Mouse (Mus musculus) bone marrow macrophage, adult 2 months (primary cell): ENCODE measurements around the gene Rcor3. TPM values are rescaled to one million over a fixed set of nuclear protein-coding genes. Genes with fewer than 3 reads are reported as not detected.

Source experiments
- H3K27ac ChIP-seq: 2 replicates; pipeline ENCODE4 v1.5.1; 2012; ENCODE audit warnings: low read depth, low read length; ENCODE audit not compliant: insufficient read depth
- H3K4me1 ChIP-seq: 2 replicates; pipeline ENCODE4 v1.6.1; 2012; ENCODE audit warnings: low read length; ENCODE audit not compliant: control insufficient read depth, insufficient read depth
- H3K4me3 ChIP-seq: 2 replicates; pipeline ENCODE4 v1.5.1; 2012; ENCODE audit warnings: mild to moderate bottlenecking, low read length, moderate library complexity; ENCODE audit not compliant: insufficient read depth
- CTCF ChIP-seq: IDR thresholded peaks from 2 replicates; pipeline ENCODE4 v1.5.1; 2012; ENCODE audit warnings: low read depth, mild to moderate bottlenecking, low read length, moderate library complexity
- POLR2A ChIP-seq: IDR thresholded peaks from 2 replicates; pipeline ENCODE4 v1.6.1; 2012; ENCODE audit warnings: mild to moderate bottlenecking, low read depth, low read length, borderline replicate concordance
- polyA plus RNA-seq: library from polyadenylated mRNA; stranded (reverse); fragments of >200 nt; gene quantifications from 2 replicates; pipeline ENCODE4 v1.2.4, GENCODE M21; 2012; ENCODE audit not compliant: missing spikeins, insufficient read depth, insufficient read length

The Rcor3 gene
- polyA plus RNA-seq, 1 experiment, result 27.4 TPM

DNA sequence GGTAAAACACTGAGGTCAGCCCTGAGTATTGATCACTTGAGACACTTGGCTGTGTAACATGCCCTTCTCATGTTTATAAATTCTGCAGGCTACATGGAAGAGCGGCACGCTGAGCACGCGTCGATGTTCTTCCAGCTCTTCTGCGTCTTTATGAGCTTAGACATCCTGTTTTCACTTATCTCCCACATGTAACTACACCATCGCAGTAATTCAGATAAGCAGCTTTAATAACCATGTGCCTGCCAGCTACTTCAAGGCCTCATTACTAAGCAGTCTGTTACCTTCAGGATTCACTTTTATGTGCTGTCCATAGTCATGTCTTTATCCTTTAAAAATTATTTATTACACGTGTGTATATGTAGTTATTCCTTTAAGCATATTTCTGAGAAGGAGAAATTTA lies 9.5 kb downstream of the Rcor3 start:
- Histone ChIP-seq H3K4me1 (no peaks in the 10 kb centered on the region), H3K4me3 (no peak overlapping the region), H3K27ac (no peak overlapping the region)
- TF ChIP-seq CTCF, result no peak

DNA sequence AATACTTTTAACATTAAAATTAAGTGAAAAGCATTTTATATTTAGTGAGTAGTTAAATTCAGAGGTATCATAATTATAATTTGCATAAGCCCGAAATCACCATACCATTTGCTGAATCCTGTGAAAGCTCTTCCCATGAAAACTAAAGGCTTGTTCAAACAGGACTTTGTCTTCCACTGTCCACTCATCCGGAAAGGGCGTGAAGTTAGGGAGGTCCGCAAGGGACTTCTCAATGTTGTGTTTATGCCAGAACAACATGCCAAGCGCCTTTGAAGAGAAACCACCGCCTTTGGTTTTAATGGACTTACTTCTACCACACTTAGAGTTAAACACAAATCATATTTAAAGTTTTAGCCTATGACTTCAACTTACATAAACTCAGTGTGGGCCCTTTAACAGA lies 12.1 kb downstream of the Rcor3 start:
- Histone ChIP-seq H3K27ac (no peak overlapping the region), H3K4me1 (peaks cover 8% of the 10 kb centered on the region), H3K4me3 (no peak overlapping the region)
- TF ChIP-seq POLR2A, result no peak
- no peak for TF ChIP-seq CTCF

DNA sequence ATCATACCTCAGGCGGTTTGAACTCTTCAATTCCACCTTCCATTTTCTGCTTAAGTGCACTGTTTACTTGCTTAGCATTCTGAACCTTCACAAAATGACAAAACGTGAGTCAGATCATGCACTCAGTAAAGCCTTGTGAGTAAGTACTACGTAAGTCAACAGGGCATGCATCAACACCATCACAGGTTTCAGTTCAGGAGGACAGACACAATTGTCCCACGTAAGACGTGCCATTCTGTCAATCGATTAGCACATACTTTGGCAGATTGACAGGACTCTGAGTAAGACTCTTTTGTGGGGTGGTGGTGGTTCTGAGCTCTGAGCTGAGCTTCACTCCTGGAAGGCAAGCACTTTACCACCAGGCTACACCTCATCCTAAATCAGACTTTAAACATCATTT lies 21.6 kb downstream of the Rcor3 start:
- no peak overlapping the region for H3K4me3 ChIP-seq
- TF ChIP-seq CTCF (no peak), POLR2A (no peak)
- peaks cover 4% of the 10 kb centered on the region; the same call in 1 of the 2 replicates for H3K4me1 ChIP-seq
- no peak overlapping the region for H3K27ac ChIP-seq

DNA sequence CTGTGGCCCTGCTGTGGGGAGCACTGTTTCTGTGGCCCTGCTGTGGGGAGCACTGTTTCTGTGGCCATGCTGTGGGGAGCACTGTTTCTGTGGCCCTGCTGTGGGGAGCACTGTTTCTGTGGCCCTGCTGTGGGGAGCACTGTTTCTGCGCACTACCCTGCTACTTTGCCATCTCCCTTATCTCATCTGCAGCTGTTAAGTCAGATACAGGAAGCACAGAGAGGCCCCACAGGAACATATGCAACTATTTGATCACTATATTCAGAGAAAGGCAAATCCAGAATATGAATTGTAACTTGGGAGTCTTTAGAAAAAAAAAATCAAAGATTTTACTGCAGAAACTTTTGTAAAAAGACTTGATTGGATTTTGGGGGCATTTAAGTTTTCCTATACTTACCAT lies 22.5 kb downstream of the Rcor3 start:
- Histone ChIP-seq H3K4me1 (no peaks in the 10 kb centered on the region), H3K27ac (no peak overlapping the region), H3K4me3 (no peak overlapping the region)
- TF ChIP-seq POLR2A (no peak), CTCF (no peak)

DNA sequence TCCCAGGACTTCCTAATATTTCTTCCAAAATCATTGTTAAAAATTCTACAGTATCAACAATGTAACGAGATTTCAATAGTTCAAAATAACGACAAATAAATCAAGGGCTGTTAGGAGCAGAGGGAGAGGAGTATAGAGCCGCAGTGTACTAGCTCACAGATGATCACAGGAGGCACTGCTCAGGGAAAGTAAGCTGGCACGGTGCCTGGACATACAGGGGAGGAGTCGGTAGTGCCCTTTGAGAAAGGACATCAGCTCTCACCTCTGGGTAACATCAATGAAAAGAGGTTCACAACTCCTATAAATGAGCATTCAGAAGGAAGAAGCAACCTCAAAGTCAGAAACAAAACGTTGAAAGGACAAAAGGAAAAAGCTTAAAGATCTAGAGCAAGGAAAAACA lies 28.7 kb downstream of the Rcor3 start:
- H3K4me1 ChIP-seq, result no peaks in the 10 kb centered on the region
- no peak overlapping the region for H3K4me3 ChIP-seq
- TF ChIP-seq CTCF (no peak), POLR2A (no peak)
- H3K27ac ChIP-seq, result no peak overlapping the region

DNA sequence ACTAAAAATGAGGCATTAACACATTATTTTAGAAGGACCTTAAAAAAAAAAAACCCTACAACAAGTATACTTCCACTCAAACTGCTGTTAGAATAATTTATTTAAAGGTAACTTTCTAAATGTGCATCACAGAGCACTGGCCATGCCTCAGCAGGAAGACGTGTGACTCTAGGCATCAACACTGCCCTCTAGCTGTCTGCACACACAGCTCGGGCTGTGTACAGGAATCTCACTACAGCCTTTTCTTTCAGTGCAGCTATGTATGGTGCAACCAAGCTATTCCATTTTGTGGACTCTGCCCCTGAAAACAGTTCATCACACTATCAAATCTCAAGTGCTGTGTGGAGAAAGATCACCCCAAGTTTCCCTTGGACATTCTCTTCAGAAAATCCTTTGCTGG lies 30.5 kb downstream of the Rcor3 start:
- no peak overlapping the region for H3K4me3 ChIP-seq
- no peaks in the 10 kb centered on the region for H3K4me1 ChIP-seq
- no peak overlapping the region for H3K27ac ChIP-seq
- TF ChIP-seq POLR2A (no peak), CTCF (0 out of 2 replicates have a peak, but pooled peaks have one; percentile 36)

DNA sequence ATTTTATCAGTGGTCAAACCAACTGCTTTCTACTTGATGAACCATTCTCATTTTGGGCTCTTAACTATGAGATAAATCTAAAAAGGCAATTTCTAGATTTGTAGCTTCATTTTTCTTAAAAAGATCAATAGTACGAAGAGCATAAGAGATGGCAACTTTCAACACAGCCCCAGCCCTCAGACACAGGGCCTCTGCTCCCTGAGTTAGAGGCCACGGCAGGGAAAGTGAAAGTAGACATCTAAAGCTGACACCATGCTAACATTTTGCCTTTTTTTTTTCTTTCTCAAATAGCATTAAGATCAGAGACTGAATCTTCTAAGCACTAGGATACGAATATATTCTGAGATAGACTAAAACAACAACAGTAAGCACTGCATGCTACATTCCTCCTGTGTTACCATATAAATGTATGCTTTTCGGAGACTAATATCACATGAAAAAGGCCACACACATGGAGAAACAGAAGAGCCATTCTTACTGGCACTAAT lies 31.9 kb downstream of the Rcor3 start:
- H3K4me1 ChIP-seq, result peaks cover 3% of the 10 kb centered on the region; the same call in 1 of the 2 replicates
- H3K27ac ChIP-seq, result no peak overlapping the region
- H3K4me3 ChIP-seq, result no peak overlapping the region
- TF ChIP-seq POLR2A (no peak), CTCF (no peak)

DNA sequence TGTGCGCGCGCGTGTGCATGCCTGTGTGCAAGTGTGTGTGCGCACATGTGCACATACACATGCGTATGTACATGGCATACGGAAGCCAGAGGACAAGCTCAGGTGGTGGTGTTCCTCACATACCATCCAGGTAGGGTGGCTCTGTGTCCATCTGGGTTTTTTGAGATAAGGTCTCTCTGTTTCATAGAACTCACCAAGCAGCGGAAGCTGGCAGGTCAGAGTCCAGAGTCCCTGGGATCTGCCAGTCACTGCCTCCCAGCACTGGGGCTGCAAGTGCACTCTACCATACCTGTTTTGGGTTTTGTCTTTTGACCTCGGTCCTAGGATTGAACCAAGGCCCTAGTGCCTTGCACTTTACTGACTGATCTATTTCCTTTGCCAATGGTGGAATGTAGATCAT lies 33.8 kb downstream of the Rcor3 start:
- H3K27ac ChIP-seq, result no peak overlapping the region
- H3K4me3 ChIP-seq, result no peak overlapping the region
- H3K4me1 ChIP-seq, result peaks cover 6% of the 10 kb centered on the region; the same call in 1 of the 2 replicates
- TF ChIP-seq POLR2A, result no peak
- no peak for TF ChIP-seq CTCF

DNA sequence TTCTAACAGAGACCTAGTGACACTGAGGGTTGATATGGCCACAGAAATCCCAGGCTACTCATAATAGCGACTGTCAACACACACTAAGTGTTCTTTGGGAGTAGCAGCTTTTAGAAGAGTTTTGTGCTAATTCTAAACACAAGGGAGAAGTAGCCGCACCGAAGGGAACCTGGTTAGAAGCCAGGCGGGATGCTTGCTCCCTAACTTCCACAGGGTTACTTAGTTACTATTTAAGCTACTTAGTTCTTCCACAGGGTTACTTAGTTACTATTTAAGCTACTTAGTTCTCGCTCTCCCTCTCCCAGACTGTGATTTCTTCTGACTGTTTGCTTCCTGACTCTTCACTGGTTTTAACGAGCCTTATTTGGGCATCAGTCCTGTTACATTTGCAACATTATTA lies 34.7 kb downstream of the Rcor3 start:
- Histone ChIP-seq H3K4me1 (peaks cover 6% of the 10 kb centered on the region; the same call in 1 of the 2 replicates), H3K27ac (no peak overlapping the region), H3K4me3 (no peak overlapping the region)
- TF ChIP-seq POLR2A, result no peak
- no peak for TF ChIP-seq CTCF

DNA sequence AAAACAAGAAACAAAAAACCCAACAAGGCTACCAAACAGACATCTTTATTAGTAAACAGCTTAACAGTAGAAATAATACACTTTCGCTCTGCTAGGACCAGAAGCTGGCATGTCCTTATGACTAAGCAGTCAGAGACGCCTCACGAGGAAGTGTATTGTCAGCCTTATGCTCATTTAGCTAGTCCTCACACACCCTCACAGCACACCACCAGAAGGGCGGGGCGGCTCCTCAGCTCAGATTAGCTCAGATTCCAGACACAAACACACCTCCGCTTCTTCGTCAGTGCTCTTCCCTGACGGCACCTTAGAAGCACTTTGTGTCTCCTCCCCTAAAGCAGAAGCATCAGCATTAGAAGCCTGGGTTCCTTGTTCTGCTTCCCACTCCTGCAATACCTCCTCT lies 36.5 kb downstream of the Rcor3 start:
- Histone ChIP-seq H3K4me1 (peaks cover 6% of the 10 kb centered on the region; the same call in 1 of the 2 replicates), H3K4me3 (no peak overlapping the region), H3K27ac (no peak overlapping the region)
- TF ChIP-seq CTCF (no peak), POLR2A (no peak)

DNA sequence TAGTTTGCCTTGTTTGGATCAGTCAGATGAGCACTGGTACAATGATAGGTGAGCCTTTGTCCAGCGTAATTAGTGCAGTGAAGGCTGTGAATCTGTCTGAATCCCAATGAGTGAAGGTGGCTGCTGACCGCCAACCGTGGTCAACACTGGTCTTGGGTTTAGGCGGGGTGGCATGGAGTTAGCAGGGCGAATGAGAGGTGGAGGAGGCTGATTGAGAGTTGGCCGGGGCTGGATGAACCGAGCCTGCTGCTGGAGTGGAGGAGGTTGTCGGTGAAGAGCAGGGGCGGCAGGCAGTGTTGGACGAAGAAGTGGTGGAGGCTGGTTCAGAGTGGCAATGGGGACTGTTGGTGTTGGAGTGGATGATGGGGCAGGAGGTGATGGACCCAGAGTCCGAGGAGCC lies 37.1 kb downstream of the Rcor3 start:
- Histone ChIP-seq H3K4me1 (peaks cover 6% of the 10 kb centered on the region; the same call in 1 of the 2 replicates), H3K4me3 (no peak overlapping the region), H3K27ac (no peak overlapping the region)
- no peak for TF ChIP-seq POLR2A
- TF ChIP-seq CTCF, result no peak
